Mouse (Mus musculus) thymus, adult 2 months (tissue): Measurements from ENCODE around the gene Frmd4a.

Experiments
- CTCF ChIP-seq: fragments of 200-500 bp; IDR thresholded peaks from 2 replicates; pipeline ENCODE4 v1.5.1; 2012; ENCODE audit warnings: mild to moderate bottlenecking, control low read depth, low read length, moderate library complexity, borderline replicate concordance; ENCODE audit not compliant: control insufficient read depth, poor library complexity, insufficient read depth; ENCODE audit errors: extremely low read depth
- POLR2A ChIP-seq: fragments of 200-500 bp; IDR thresholded peaks from 2 replicates; pipeline ENCODE4 v1.6.1; 2012; ENCODE audit warnings: mild to moderate bottlenecking, low read length, control low read depth, moderate library complexity; ENCODE audit not compliant: control insufficient read depth, poor library complexity, insufficient read depth; ENCODE audit errors: extremely low read depth

GRCm38 (mm10) chr2:4167131-4167530, 149.6 kb downstream of the Frmd4a start:
- TF ChIP-seq CTCF (no peak), POLR2A (no peak)
